Mouse (Mus musculus) limb, embryonic 14.5 days (tissue): ENCODE results near the gene Cox18. TPM values are rescaled to one million over a fixed set of nuclear protein-coding genes. Genes with fewer than 3 reads are reported as not detected.

Experiments
- ATAC-seq: fragments of 200-750 bp; cut with Nextera tagmentation; 2 replicates; pipeline ENCODE4 v1.8.0; 2017; ENCODE audit warnings: low read depth, moderate number of reproducible peaks, moderate TSS enrichment; ENCODE audit not compliant: low FRiP score
- DNase-seq: peaks from one replicate; pipeline ENCODE4 v3.0.0-alpha.2; 2015; ENCODE audit warnings: low spot score
- H3K27ac ChIP-seq: fragments of 300-500 bp; sonication (generic); replicated peaks from 2 replicates; pipeline ENCODE4 v1.5.1; 2014; ENCODE audit warnings: low read depth, mild to moderate bottlenecking, low read length, moderate library complexity, mixed read lengths
- H3K27me3 ChIP-seq: fragments of 300-500 bp; sonication (generic); 2 replicates; pipeline ENCODE4 v1.6.1; 2014; ENCODE audit warnings: low read length, mixed read lengths; ENCODE audit not compliant: control insufficient read depth, insufficient read depth
- H3K36me3 ChIP-seq: fragments of 300-500 bp; sonication (generic); 2 replicates; pipeline ENCODE4 v1.6.1; 2014; ENCODE audit warnings: mild to moderate bottlenecking, low read length, moderate library complexity, mixed read lengths; ENCODE audit not compliant: control insufficient read depth, insufficient read depth
- H3K4me1 ChIP-seq: fragments of 300-500 bp; sonication (generic); 2 replicates; pipeline ENCODE4 v1.6.1; 2014; ENCODE audit warnings: antibody characterized with exemption, low read length, mixed read lengths; ENCODE audit not compliant: control insufficient read depth, insufficient read depth
- H3K4me2 ChIP-seq: fragments of 300-500 bp; sonication (generic); replicated peaks from 2 replicates; pipeline ENCODE4 v1.6.1; 2014; ENCODE audit warnings: low read depth, mild to moderate bottlenecking, low read length, moderate library complexity; ENCODE audit not compliant: severe bottlenecking
- H3K4me3 ChIP-seq: fragments of 300-500 bp; sonication (generic); replicated peaks from 2 replicates; pipeline ENCODE4 v1.5.1; 2014; ENCODE audit warnings: low read length
- H3K9ac ChIP-seq: fragments of 300-500 bp; sonication (generic); 2 replicates; pipeline ENCODE4 v1.6.1; 2014; ENCODE audit warnings: mild to moderate bottlenecking, low read depth, low read length, moderate library complexity; ENCODE audit not compliant: severe bottlenecking
- H3K9me3 ChIP-seq: fragments of 300-500 bp; sonication (generic); 2 replicates; pipeline ENCODE4 v1.6.1; 2016; ENCODE audit warnings: low read length; ENCODE audit not compliant: control insufficient read depth
- POLR2A ChIP-seq: fragments of 200-500 bp; IDR thresholded peaks from 2 replicates; pipeline ENCODE4 v1.8.0; 2012; ENCODE audit warnings: inconsistent platforms, mild to moderate bottlenecking, moderate library complexity, borderline replicate concordance; ENCODE audit not compliant: insufficient read depth, insufficient read length; ENCODE audit errors: extremely low read depth
- WGBS: fragments of 180-500 bp; shearing (Covaris S2); extraction: QIAGEN DNeasy Blood & Tissue Kit; methylation state at CpG from one replicate; pipeline ENCODE4 v1.1.7; 2014; 5-methylcytosine and 5-hydroxymethylcytosine counted together
- polyA plus RNA-seq, 2 experiments: library from polyadenylated mRNA; depleted of rRNA in 1 of 2; stranded (reverse) in 1 of 2; unstranded in 1 of 2; fragments of >200 nt; fragmentation: Nextera tagmentation in 1 of 2; extraction: Ambion mirVana in 1 of 2; gene quantifications; 2 replicates each; pipeline versions ENCODE4 v1.2.1 to v1.2.3; 2012 to 2014

Cox18 gene
- polyA plus RNA-seq, 2 experiments = 28.6 to 34.3 TPM

DNA sequence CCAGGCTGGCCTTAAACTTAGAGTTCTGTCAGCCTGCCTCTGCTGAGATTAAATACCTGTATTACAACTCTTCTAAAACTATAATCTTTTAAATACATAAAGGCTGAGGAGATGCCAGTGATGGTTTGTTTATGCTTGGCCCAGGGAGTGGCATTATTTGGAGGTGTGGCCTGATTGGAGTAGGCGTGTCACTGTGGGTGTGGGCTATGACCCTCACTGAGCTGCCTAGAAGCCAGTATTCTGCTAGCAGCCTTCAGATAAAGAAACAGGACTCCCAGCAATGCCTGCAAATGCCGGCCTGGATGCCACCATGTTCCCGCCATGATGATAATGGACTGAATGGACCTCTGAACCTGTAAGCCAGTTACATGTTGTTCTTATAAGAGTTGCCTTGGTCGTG lies 22.8 kb upstream of the Cox18 start:
- H3K36me3 ChIP-seq = peaks cover 83% of the 10 kb centered on the region
- ATAC-seq = no peak

DNA sequence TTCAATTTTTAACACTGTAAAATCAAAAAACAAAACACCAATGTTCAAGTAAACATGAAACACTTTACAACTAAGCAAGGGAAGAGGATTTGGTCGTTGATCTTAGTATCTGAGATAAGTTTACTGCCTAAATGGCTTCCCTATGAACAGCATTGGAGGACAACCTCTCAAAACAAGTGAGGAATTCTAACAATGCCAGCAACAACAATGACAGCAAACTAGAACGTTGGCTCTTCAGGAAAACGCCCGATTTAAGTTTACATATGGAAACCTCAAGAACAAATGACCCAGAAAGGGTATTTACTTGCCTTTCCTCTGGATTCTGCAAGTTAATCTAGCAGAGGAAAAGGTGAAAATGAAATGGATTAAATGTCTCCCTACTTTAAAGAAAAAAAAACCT lies 21.6 kb upstream of the Cox18 start:
- peaks cover 81% of the 10 kb centered on the region for H3K36me3 ChIP-seq

More for the DNA sequence above, 22.8 kb upstream of the Cox18 start:
- Histone ChIP-seq H3K9ac (no peak overlapping the region), H3K27me3 (no peaks in the 10 kb centered on the region), H3K9me3 (no peaks in the 10 kb centered on the region), H3K4me3 (no peak overlapping the region), H3K27ac (no peak overlapping the region), H3K4me1 (no peaks in the 10 kb centered on the region), H3K4me2 (no peak overlapping the region)
- no peak for DNase-seq
- 87% methylated on average over 4 of the region's 4 CpGs for WGBS
- no peak for TF ChIP-seq POLR2A

GRCm38 (mm10) chr5:90235217-90235616 lies 11.4 kb upstream of the Cox18 start:
- Histone ChIP-seq H3K4me3 (no peak overlapping the region), H3K4me1 (no peaks in the 10 kb centered on the region), H3K36me3 (peaks cover 86% of the 10 kb centered on the region), H3K4me2 (no peak overlapping the region), H3K9me3 (no peaks in the 10 kb centered on the region), H3K9ac (no peak overlapping the region), H3K27me3 (no peaks in the 10 kb centered on the region), H3K27ac (no peak overlapping the region)
- ATAC-seq (no peak), DNase-seq (no peak)
- 93% methylated on average over 8 of the region's 8 CpGs for WGBS
- no peak for TF ChIP-seq POLR2A

More for the DNA sequence above, 21.6 kb upstream of the Cox18 start:
- 69% methylated on average over 4 of the region's 4 CpGs for WGBS
- H3K4me2 ChIP-seq = no peak overlapping the region
- no peak overlapping the region for H3K4me3 ChIP-seq
- no peak for DNase-seq
- no peaks in the 10 kb centered on the region for H3K9me3 ChIP-seq
- no peaks in the 10 kb centered on the region for H3K27me3 ChIP-seq
- no peaks in the 10 kb centered on the region for H3K4me1 ChIP-seq
- TF ChIP-seq POLR2A = no peak
- ATAC-seq = no peak
- H3K27ac ChIP-seq = no peak overlapping the region
- no peak overlapping the region for H3K9ac ChIP-seq

GRCm38 (mm10) chr5:90233305-90233704 lies 9.5 kb upstream of the Cox18 start:
- 97% methylated on average over 4 of the region's 4 CpGs for WGBS
- peaks cover 89% of the 10 kb centered on the region for H3K36me3 ChIP-seq
- H3K4me3 ChIP-seq = no peak overlapping the region
- H3K9ac ChIP-seq = no peak overlapping the region
- no peaks in the 10 kb centered on the region for H3K4me1 ChIP-seq
- DNase-seq = no peak
- ATAC-seq = no peak
- H3K27ac ChIP-seq = no peak overlapping the region
- no peaks in the 10 kb centered on the region for H3K27me3 ChIP-seq
- no peaks in the 10 kb centered on the region for H3K9me3 ChIP-seq
- H3K4me2 ChIP-seq = no peak overlapping the region
- TF ChIP-seq POLR2A = no peak

GRCm38 (mm10) chr5:90229760-90230159 lies 6.0 kb upstream of the Cox18 start:
- Histone ChIP-seq H3K4me1 (no peaks in the 10 kb centered on the region), H3K36me3 (peaks cover 75% of the 10 kb centered on the region), H3K9me3 (no peaks in the 10 kb centered on the region), H3K4me2 (no peak overlapping the region), H3K27ac (no peak overlapping the region), H3K9ac (no peak overlapping the region), H3K4me3 (no peak overlapping the region), H3K27me3 (no peaks in the 10 kb centered on the region)
- 91% methylated on average over 2 of the region's 2 CpGs for WGBS
- no peak for TF ChIP-seq POLR2A
- DNase-seq = no peak
- no peak for ATAC-seq

- 94% methylated on average over 3 of the region's 3 CpGs for WGBS
- H3K9ac ChIP-seq = no peak overlapping the region
- no peak for ATAC-seq
These were observed 2.9 kb upstream of the Cox18 start for GRCm38 (mm10) chr5:90226696-90227095.

More at GRCm38 (mm10) chr5:90226696-90227095, 2.9 kb upstream of the Cox18 start:
- no peak overlapping the region for H3K27ac ChIP-seq
- no peak for TF ChIP-seq POLR2A
- H3K4me1 ChIP-seq = peaks cover 10% of the 10 kb centered on the region
- H3K4me3 ChIP-seq = no peak overlapping the region
- no peak overlapping the region for H3K4me2 ChIP-seq
- H3K36me3 ChIP-seq = peaks cover 53% of the 10 kb centered on the region
- H3K27me3 ChIP-seq = no peaks in the 10 kb centered on the region
- no peaks in the 10 kb centered on the region for H3K9me3 ChIP-seq
- no peak for DNase-seq
